Mouse (Mus musculus) monocyte, adult 2 months (primary cell): ENCODE data around the gene Entr1.

Source experiments
- DNase-seq, 2 experiments: peaks; one replicate each; pipeline ENCODE4 v3.0.0; 2022; ENCODE audit warnings: low spot score in 2 of 2, low read depth in 1 of 2

Gene Entr1

GRCm38 (mm10) chr2:26389154-26389690 lies at the start of gene Entr1, which contains the start of gene Pmpca:
Gene Entr1, minus strand, starts transcription at chr2:26389316.
Gene Pmpca, plus strand, starts transcription at chr2:26389339.
- peak in 1 of 2 experiments; percentile 57 for DNase-seq

- DNase-seq, result no peak
Measured at GRCm38 (mm10) chr2:26438373-26438772, 49.3 kb upstream of the Entr1 start.

GRCm38 (mm10) chr2:26437221-26437620 lies 48.1 kb upstream of the Entr1 start:
- no peak for DNase-seq

GRCm38 (mm10) chr2:26434791-26435572 lies 45.9 kb upstream of the Entr1 start:
- DNase-seq, result no peak

GRCm38 (mm10) chr2:26429851-26430250 lies 40.7 kb upstream of the Entr1 start:
- DNase-seq, result no peak

- no peak for DNase-seq
Measured at GRCm38 (mm10) chr2:26424541-26424940, 35.4 kb upstream of the Entr1 start.

GRCm38 (mm10) chr2:26423086-26423485 lies 34.0 kb upstream of the Entr1 start:
- no peak for DNase-seq

GRCm38 (mm10) chr2:26421969-26422368 lies 32.9 kb upstream of the Entr1 start:
- no peak for DNase-seq

GRCm38 (mm10) chr2:26418120-26418519 lies 29.0 kb upstream of the Entr1 start:
- no peak for DNase-seq

GRCm38 (mm10) chr2:26417066-26417465 lies 27.9 kb upstream of the Entr1 start:
- no peak for DNase-seq

- DNase-seq, result no peak
Measured at GRCm38 (mm10) chr2:26410931-26411411, 21.9 kb upstream of the Entr1 start.

GRCm38 (mm10) chr2:26410091-26410490 lies 21.0 kb upstream of the Entr1 start:
- no peak for DNase-seq

GRCm38 (mm10) chr2:26409362-26409761 lies 20.2 kb upstream of the Entr1 start:
- no peak for DNase-seq

- DNase-seq, result peak; percentile 90 to 97
Measured at GRCm38 (mm10) chr2:26408515-26409356, 19.6 kb upstream of the Entr1 start, which contains the start of gene Inpp5e. Gene Inpp5e, minus strand, starts transcription at chr2:26409203.

- DNase-seq, result no peak
Measured at GRCm38 (mm10) chr2:26403306-26403705, 14.2 kb upstream of the Entr1 start.

GRCm38 (mm10) chr2:26402265-26402664 lies 13.1 kb upstream of the Entr1 start:
- DNase-seq, result no peak

- DNase-seq, result no peak
Measured at GRCm38 (mm10) chr2:26401023-26401422, 11.9 kb upstream of the Entr1 start.

- no peak for DNase-seq
Measured at GRCm38 (mm10) chr2:26400296-26400695, 11.2 kb upstream of the Entr1 start.

- DNase-seq, result no peak
Measured at GRCm38 (mm10) chr2:26399647-26400046, 10.5 kb upstream of the Entr1 start.

- no peak for DNase-seq
Measured at GRCm38 (mm10) chr2:26398978-26399377, 9.9 kb upstream of the Entr1 start.

GRCm38 (mm10) chr2:26391617-26392016 lies 2.5 kb upstream of the Entr1 start:
- DNase-seq, result no peak

GRCm38 (mm10) chr2:26390954-26391353 lies 1.8 kb upstream of the Entr1 start:
- no peak for DNase-seq
